Mouse (Mus musculus) cortical plate, adult 2 months (tissue): ENCODE results near the gene Igsf9. TPM values are rescaled to one million over a fixed set of nuclear protein-coding genes. Genes with fewer than 3 reads are reported as not detected.

Experiments used
- H3K27ac ChIP-seq: fragments of 200-500 bp; 2 replicates; pipeline ENCODE4 v1.5.1; 2012; ENCODE audit warnings: low read length, control low read depth, inconsistent platforms; ENCODE audit not compliant: insufficient read depth
- H3K4me1 ChIP-seq: fragments of 200-500 bp; 2 replicates; pipeline ENCODE4 v1.6.1; 2011; ENCODE audit warnings: low read length; ENCODE audit not compliant: control insufficient read depth, insufficient read depth
- H3K4me3 ChIP-seq: fragments of 200-500 bp; 2 replicates; pipeline ENCODE4 v1.5.1; 2011; ENCODE audit warnings: mild to moderate bottlenecking, low read length, control low read depth; ENCODE audit not compliant: insufficient read depth
- CTCF ChIP-seq: fragments of 200-500 bp; IDR thresholded peaks from 2 replicates; pipeline ENCODE4 v1.5.1; 2011; ENCODE audit warnings: mild to moderate bottlenecking, control low read depth, low read length; ENCODE audit not compliant: insufficient read depth; ENCODE audit errors: extremely low read depth
- POLR2A ChIP-seq: fragments of 200-500 bp; IDR thresholded peaks from 2 replicates; pipeline ENCODE4 v1.6.1; 2011; ENCODE audit warnings: mild to moderate bottlenecking, low read length, control low read depth; ENCODE audit not compliant: insufficient read depth; ENCODE audit errors: extremely low read depth
- polyA plus RNA-seq: library from polyadenylated mRNA; depleted of rRNA; stranded (reverse); fragments of >200 nt; gene quantifications from 2 replicates; pipeline ENCODE4 v1.2.3, GENCODE M21; 2012; rRNA removed

Igsf9 gene
- polyA plus RNA-seq, 1 experiment = 15.6 TPM

DNA sequence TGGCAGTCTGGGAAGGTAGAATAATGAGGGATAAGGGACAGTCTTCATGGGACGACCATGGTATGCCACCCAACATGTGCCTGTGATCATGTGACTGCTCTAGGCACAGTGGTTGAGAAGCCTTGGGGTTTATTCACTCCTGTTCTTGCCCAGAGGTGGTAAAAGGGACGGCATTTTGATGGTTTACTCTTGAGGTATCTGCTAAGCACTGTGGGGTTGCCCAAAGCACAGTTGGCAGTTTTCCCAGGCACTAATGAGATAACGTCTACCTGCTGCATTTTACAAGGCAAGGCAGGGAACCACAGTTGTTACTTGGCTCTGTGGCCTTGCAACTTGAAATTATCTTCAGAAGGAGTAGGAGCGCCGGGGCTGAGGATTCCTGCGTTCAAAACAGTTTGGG lies 58.2 kb downstream of the Igsf9 start:
- no peak overlapping the region for H3K4me3 ChIP-seq
- no peak overlapping the region for H3K27ac ChIP-seq
- TF ChIP-seq POLR2A (no peak), CTCF (no peak)
- no peaks in the 10 kb centered on the region for H3K4me1 ChIP-seq

DNA sequence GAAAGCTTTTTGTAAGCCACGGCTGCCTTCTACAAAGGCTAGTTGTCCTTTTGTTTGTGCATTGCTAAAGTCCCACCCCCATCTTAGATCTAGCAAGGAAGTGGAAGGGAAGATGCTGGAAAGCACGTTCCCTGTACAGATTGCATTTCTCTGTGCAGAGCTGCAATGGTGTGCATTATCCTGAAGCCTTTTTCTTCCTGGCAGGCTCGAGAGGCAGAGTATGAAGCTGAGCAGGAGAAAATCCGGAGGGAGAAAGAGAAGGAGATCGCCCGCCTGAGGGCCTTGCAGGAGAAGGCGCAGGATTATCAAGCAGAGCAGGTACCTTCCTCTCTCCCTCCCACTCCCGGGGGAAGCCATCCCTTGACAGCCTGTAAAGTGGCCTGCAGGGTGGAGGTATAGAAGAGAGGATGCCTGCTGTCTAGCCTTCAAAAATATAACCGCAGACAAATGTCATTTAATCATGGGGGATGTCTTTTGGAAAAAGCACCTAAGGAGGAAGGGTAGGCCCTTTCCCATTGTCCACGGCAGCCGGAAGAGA lies 58.8 kb downstream of the Igsf9 start:
- Histone ChIP-seq H3K4me3 (no peak overlapping the region), H3K4me1 (no peaks in the 10 kb centered on the region), H3K27ac (no peak overlapping the region)
- TF ChIP-seq POLR2A (no peak), CTCF (no peak)

DNA sequence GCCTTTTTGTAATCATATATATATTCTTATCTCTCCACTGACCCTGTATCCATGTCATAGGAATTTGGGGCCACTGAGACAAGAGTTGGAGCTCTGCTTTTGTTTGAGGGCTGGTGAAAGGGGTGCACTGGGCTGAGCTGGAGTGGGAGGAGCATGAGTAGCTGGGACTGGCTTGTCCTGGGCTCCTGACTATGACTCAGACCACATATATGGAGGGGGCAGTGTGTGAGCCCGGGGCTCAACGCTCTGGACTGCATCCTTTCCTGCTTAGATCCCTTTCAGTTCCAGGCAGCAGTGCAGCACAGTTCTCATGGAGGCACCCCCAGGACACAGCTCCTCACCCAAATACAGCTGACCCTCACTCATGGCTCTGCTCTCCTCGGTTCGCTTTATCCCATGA lies 64.5 kb downstream of the Igsf9 start:
- H3K4me1 ChIP-seq = no peaks in the 10 kb centered on the region
- H3K4me3 ChIP-seq = no peak overlapping the region
- TF ChIP-seq CTCF = no peak
- no peak for TF ChIP-seq POLR2A
- H3K27ac ChIP-seq = no peak overlapping the region

Other genes with a start within 250 kb of the Igsf9 start
- not detected in 2 replicates for gene Atp1a4, start 223.4 kb upstream of the Igsf9 start, polyA plus RNA-seq
- 318 and 326 TPM in 2 replicates for gene Igsf8, start 220.1 kb upstream of the Igsf9 start, polyA plus RNA-seq
- gene Atp1a2, start 183.7 kb upstream of the Igsf9 start, polyA plus RNA-seq = 534 and 567 TPM in 2 replicates
- gene Kcnj9, start 152.5 kb upstream of the Igsf9 start, polyA plus RNA-seq = 169 and 180 TPM in 2 replicates
- gene Kcnj10, start 140.6 kb upstream of the Igsf9 start, polyA plus RNA-seq = 96.8 and 102 TPM in 2 replicates
- gene Pigm, start 105.2 kb upstream of the Igsf9 start, polyA plus RNA-seq = 6.5 TPM in 2 replicates
- 1.3 and 1.4 TPM in 2 replicates for gene Slamf9, start 6.4 kb upstream of the Igsf9 start, polyA plus RNA-seq
- 15.8 and 18.0 TPM in 2 replicates for gene Tagln2, start 18.3 kb downstream of the Igsf9 start, polyA plus RNA-seq
- 3.3 and 3.6 TPM in 2 replicates for gene Cfap45, start 39.0 kb downstream of the Igsf9 start, polyA plus RNA-seq
- 0.47 and 0.52 TPM in 2 replicates for gene Vsig8, start 74.2 kb downstream of the Igsf9 start, polyA plus RNA-seq
- 0.28 and 0.31 TPM in 2 replicates for gene Slamf8, start 108.8 kb downstream of the Igsf9 start, polyA plus RNA-seq
- gene Fcrl6, start 120.8 kb downstream of the Igsf9 start, polyA plus RNA-seq = 0.11 TPM in 1 of 2 replicates, not detected in the other
- gene Dusp23, start 151.2 kb downstream of the Igsf9 start, polyA plus RNA-seq = 11.6 and 12.0 TPM in 2 replicates
- gene Crp, start 216.3 kb downstream of the Igsf9 start, polyA plus RNA-seq = not detected in 2 replicates